Mouse (Mus musculus): ENCODE data around the gene Rap2c. TPM values are rescaled to one million over a fixed set of nuclear protein-coding genes. Genes with fewer than 3 reads are reported as not detected.

Gene Rap2c
- 10 to 100 TPM; 45.2 to 50.0 TPM for total RNA-seq (2023)

GRCm38 (mm10) chrX:51017851-51018785 is at the start of gene Rap2c:
Gene Rap2c, minus strand, starts transcription at chrX:51018018.

Other genes starting within 250 kb of the Rap2c start
- 10 to 100 TPM; 53.6 to 57.9 TPM for gene Stk26, start 177.0 kb downstream of the Rap2c start, total RNA-seq (2023)
- not detected for gene Frmd7, start 75.3 kb downstream of the Rap2c start, total RNA-seq (2023)
- 10 to 100 TPM; 43.1 to 48.2 TPM for gene Mbnl3, start 188.5 kb upstream of the Rap2c start, total RNA-seq (2023)

All from neutrophil, adult 59 days (primary cell).